Mouse (Mus musculus): Measurements from ENCODE around the gene Gstm1.
"Not testable (repeated sequence)": the region's sequence is repeated elsewhere in the genome, so short reads cannot be mapped to it uniquely, and the experiment has no call there.

Gstm1 gene

GRCm38 (mm10) chr3:108018190-108018820 lies 532 bp upstream of the Gstm1 start:
- in situ Hi-C loops (cut with MboI; ENCODE audit: unreplicated experiment in 2 of 2): loop anchor here in 1 of 2 experiments (5.0 kb wide), 2 partner anchors 39 to 96 kb away; no protein-coding TSS in a partner anchor

- in situ Hi-C loops (cut with MboI; ENCODE audit: unreplicated experiment in 2 of 2): loop anchor here in 1 of 2 experiments (5.0 kb wide), 2 partner anchors 41 to 94 kb away; no protein-coding TSS in a partner anchor
These were observed 1.3 kb downstream of the Gstm1 start for GRCm38 (mm10) chr3:108016468-108016867.

GRCm38 (mm10) chr3:108014974-108015346 lies 2.8 kb downstream of the Gstm1 start:
- in situ Hi-C loops (cut with MboI; ENCODE audit: unreplicated experiment in 2 of 2): loop anchor here in 1 of 2 experiments (5.0 kb wide), 2 partner anchors 42 to 93 kb away; no protein-coding TSS in a partner anchor

GRCm38 (mm10) chr3:108014098-108014973 lies 3.4 kb downstream of the Gstm1 start:
- in situ Hi-C loops (cut with MboI; ENCODE audit: unreplicated experiment in 2 of 2): no loop called here

GRCm38 (mm10) chr3:108013331-108013871 lies 4.4 kb downstream of the Gstm1 start:
- in situ Hi-C loops (cut with MboI; ENCODE audit: unreplicated experiment in 2 of 2): no loop called here

- in situ Hi-C loops (cut with MboI; ENCODE audit: unreplicated experiment in 2 of 2): no loop called here
These were observed 6.2 kb downstream of the Gstm1 start for GRCm38 (mm10) chr3:108011558-108011957.

- in situ Hi-C loops (cut with MboI; ENCODE audit: unreplicated experiment in 2 of 2): no loop called here
These were observed 7.5 kb downstream of the Gstm1 start for GRCm38 (mm10) chr3:108010286-108010685.

- in situ Hi-C loops (cut with MboI; ENCODE audit: unreplicated experiment in 2 of 2): no loop called here
These were observed 15.8 kb downstream of the Gstm1 start for GRCm38 (mm10) chr3:108002021-108002420.

GRCm38 (mm10) chr3:107999491-107999890 lies 18.3 kb downstream of the Gstm1 start:
- in situ Hi-C loops (cut with MboI; ENCODE audit: unreplicated experiment in 2 of 2): no loop called here

- in situ Hi-C loops (cut with MboI; ENCODE audit: unreplicated experiment in 2 of 2): no loop called here
These were observed 19.2 kb downstream of the Gstm1 start for GRCm38 (mm10) chr3:107998591-107998990.

- in situ Hi-C loops (cut with MboI; ENCODE audit: unreplicated experiment in 2 of 2): no loop called here
These were observed 21.2 kb downstream of the Gstm1 start for GRCm38 (mm10) chr3:107996576-107996975.

GRCm38 (mm10) chr3:107995974-107996373 lies 21.8 kb downstream of the Gstm1 start:
- in situ Hi-C loops (cut with MboI; ENCODE audit: unreplicated experiment in 2 of 2): not testable (repeated sequence)

GRCm38 (mm10) chr3:107986041-107986562 lies 31.7 kb downstream of the Gstm1 start, which contains the start of gene Gstm2:
TSS of gene Gstm2 (minus strand) at chr3:107986453.
- in situ Hi-C loops (cut with MboI; ENCODE audit: unreplicated experiment in 2 of 2): no loop called here

- in situ Hi-C loops (cut with MboI; ENCODE audit: unreplicated experiment in 2 of 2): not testable (repeated sequence)
These were observed 32.6 kb downstream of the Gstm1 start for GRCm38 (mm10) chr3:107985141-107985540.

GRCm38 (mm10) chr3:107984471-107984870 lies 33.3 kb downstream of the Gstm1 start:
- in situ Hi-C loops (cut with MboI; ENCODE audit: unreplicated experiment in 2 of 2): no loop called here

GRCm38 (mm10) chr3:107983771-107984170 lies 34.0 kb downstream of the Gstm1 start:
- in situ Hi-C loops (cut with MboI; ENCODE audit: unreplicated experiment in 2 of 2): no loop called here

- in situ Hi-C loops (cut with MboI; ENCODE audit: unreplicated experiment in 2 of 2): no loop called here
These were observed 35.0 kb downstream of the Gstm1 start for GRCm38 (mm10) chr3:107982726-107983125.

GRCm38 (mm10) chr3:107981261-107981660 lies 36.5 kb downstream of the Gstm1 start:
- in situ Hi-C loops (cut with MboI; ENCODE audit: unreplicated experiment in 2 of 2): no loop called here

GRCm38 (mm10) chr3:107977691-107978090 lies 40.1 kb downstream of the Gstm1 start:
- in situ Hi-C loops (cut with MboI; ENCODE audit: unreplicated experiment in 2 of 2): no loop called here

- in situ Hi-C loops (cut with MboI; ENCODE audit: unreplicated experiment in 2 of 2): no loop called here
These were observed 43.5 kb downstream of the Gstm1 start for GRCm38 (mm10) chr3:107974237-107974636.

GRCm38 (mm10) chr3:107972070-107972469 lies 45.7 kb downstream of the Gstm1 start:
- in situ Hi-C loops (cut with MboI; ENCODE audit: unreplicated experiment in 2 of 2): no loop called here
